Mouse (Mus musculus) frontal cortex, postnatal 25 days (tissue): ENCODE measurements around the gene Ahdc1.
A peak's percentile ranks its signal among the peaks of the same experiment; 100 is the strongest.

Experiments used
- DNase-seq, 2 experiments: peaks; one replicate each; pipeline ENCODE4 v3.0.0; 2022; ENCODE audit warnings: low spot score in 2 of 2

The Ahdc1 gene

GRCm38 (mm10) chr4:133011028-133011820 is at the start of gene Ahdc1:
Gene Ahdc1, plus strand, starts transcription at chr4:133011260.
- DNase-seq, result peak; percentile 85 to 89

- DNase-seq, result no peak
These were observed 49.2 kb upstream of the Ahdc1 start for GRCm38 (mm10) chr4:132961866-132962265.

- DNase-seq, result no peak
These were observed 48.4 kb upstream of the Ahdc1 start for GRCm38 (mm10) chr4:132962628-132963027.

- no peak for DNase-seq
These were observed 47.6 kb upstream of the Ahdc1 start for GRCm38 (mm10) chr4:132963436-132963835.

GRCm38 (mm10) chr4:132964064-132964463 is 47.0 kb upstream of the Ahdc1 start:
- no peak for DNase-seq

GRCm38 (mm10) chr4:132964473-132964872 is 46.6 kb upstream of the Ahdc1 start:
- DNase-seq, result no peak

- DNase-seq, result no peak
These were observed 42.7 kb upstream of the Ahdc1 start for GRCm38 (mm10) chr4:132968105-132968938.

GRCm38 (mm10) chr4:132971601-132972000 is 39.5 kb upstream of the Ahdc1 start:
- no peak for DNase-seq

GRCm38 (mm10) chr4:132972101-132972500 is 39.0 kb upstream of the Ahdc1 start:
- DNase-seq, result no peak

GRCm38 (mm10) chr4:132972556-132972955 is 38.5 kb upstream of the Ahdc1 start:
- no peak for DNase-seq

GRCm38 (mm10) chr4:132973186-132973585 is 37.9 kb upstream of the Ahdc1 start:
- DNase-seq, result no peak

GRCm38 (mm10) chr4:132973814-132974398 is 37.2 kb upstream of the Ahdc1 start, which contains the start of gene Fgr:
Gene Fgr, plus strand, starts transcription at chr4:132974095.
- no peak for DNase-seq

GRCm38 (mm10) chr4:132974904-132975303 is 36.2 kb upstream of the Ahdc1 start:
- DNase-seq, result peak; percentile 25 to 31

- no peak for DNase-seq
These were observed 35.3 kb upstream of the Ahdc1 start for GRCm38 (mm10) chr4:132975791-132976190.

GRCm38 (mm10) chr4:132976729-132977128 is 34.3 kb upstream of the Ahdc1 start:
- no peak for DNase-seq

GRCm38 (mm10) chr4:132977597-132977996 is 33.5 kb upstream of the Ahdc1 start:
- DNase-seq, result no peak

- DNase-seq, result no peak
These were observed 31.9 kb upstream of the Ahdc1 start for GRCm38 (mm10) chr4:132979186-132979585.

GRCm38 (mm10) chr4:132981621-132982020 is 29.4 kb upstream of the Ahdc1 start:
- DNase-seq, result no peak

GRCm38 (mm10) chr4:132982999-132983398 is 28.1 kb upstream of the Ahdc1 start:
- no peak for DNase-seq

GRCm38 (mm10) chr4:132983664-132984512 is 27.2 kb upstream of the Ahdc1 start:
- DNase-seq, result peak in 1 of 2 experiments; percentile 13

GRCm38 (mm10) chr4:132988581-132989355 is 22.3 kb upstream of the Ahdc1 start:
- DNase-seq, result no peak
